Mouse (Mus musculus) embryonic fibroblast, embryonic 13.5 days (primary cell): ENCODE measurements at regions not wholly inside any gene's neighbourhood (a gene's known extent, or its start where the extent isn't known, plus 50 kb on each side); places are given as distances from the start of the nearest gene placed in this dataset.

Experiments used
- CTCF ChIP-seq: IDR thresholded peaks from 2 replicates; pipeline ENCODE4 v1.5.1; 2011; ENCODE audit warnings: mild to moderate bottlenecking, control low read depth, low read length, moderate library complexity, borderline replicate concordance; ENCODE audit not compliant: insufficient read depth
- POLR2A ChIP-seq: IDR thresholded peaks from 2 replicates; pipeline ENCODE4 v1.6.1; 2011; ENCODE audit warnings: low read depth, mild to moderate bottlenecking, control low read depth, low read length, moderate library complexity

- TF ChIP-seq CTCF (no peak), POLR2A (no peak)
Observed at GRCm38 (mm10) chr19:30489786-30490185, 59.7 kb downstream of the Dkk1 start.
